Mouse (Mus musculus) hindbrain, embryonic 11.5 days (tissue): ENCODE results near the gene Nhej1. TPM values are rescaled to one million over a fixed set of nuclear protein-coding genes. Genes with fewer than 3 reads are reported as not detected.

Source experiments
- ATAC-seq: fragments of 200-750 bp; cut with Nextera tagmentation; 2 replicates; pipeline ENCODE4 v1.8.0; 2017; ENCODE audit warnings: mild to moderate bottlenecking, moderate TSS enrichment, moderate library complexity; ENCODE audit not compliant: low FRiP score
- DNase-seq: peaks from one replicate; pipeline ENCODE4 v3.0.0-alpha.2; 2015; ENCODE audit warnings: low spot score
- H3K27ac ChIP-seq: fragments of 300-500 bp; sonication (generic); 2 replicates; pipeline ENCODE4 v1.5.1; 2014; ENCODE audit warnings: mild to moderate bottlenecking, low read depth, low read length
- H3K27me3 ChIP-seq: fragments of 300-500 bp; sonication (generic); 2 replicates; pipeline ENCODE4 v1.6.1; 2014; ENCODE audit warnings: mild to moderate bottlenecking, low read length, moderate library complexity, mixed read lengths; ENCODE audit not compliant: control insufficient read depth, insufficient read depth
- H3K36me3 ChIP-seq: fragments of 300-500 bp; sonication (generic); 2 replicates; pipeline ENCODE4 v1.6.1; 2014; ENCODE audit warnings: mild to moderate bottlenecking, low read length, moderate library complexity, mixed read lengths; ENCODE audit not compliant: control insufficient read depth, insufficient read depth
- H3K4me1 ChIP-seq: fragments of 300-500 bp; sonication (generic); replicated peaks from 2 replicates; pipeline ENCODE4 v1.6.1; 2014; ENCODE audit warnings: low read length, mixed read lengths; ENCODE audit not compliant: control insufficient read depth, insufficient read depth
- H3K4me2 ChIP-seq: fragments of 300-500 bp; sonication (generic); replicated peaks from 2 replicates; pipeline ENCODE4 v1.6.1; 2014; ENCODE audit warnings: mild to moderate bottlenecking, low read depth, low read length
- H3K4me3 ChIP-seq: fragments of 300-500 bp; sonication (generic); 2 replicates; pipeline ENCODE4 v1.5.1; 2014; ENCODE audit warnings: low read depth, low read length
- H3K9ac ChIP-seq: fragments of 300-500 bp; sonication (generic); 2 replicates; pipeline ENCODE4 v1.6.1; 2014; ENCODE audit warnings: low read depth, low read length
- H3K9me3 ChIP-seq: fragments of 300-500 bp; sonication (generic); 2 replicates; pipeline ENCODE4 v1.6.1; 2016; ENCODE audit warnings: low read length; ENCODE audit not compliant: control insufficient read depth
- WGBS: fragments of 180-500 bp; shearing (Covaris S2); extraction: QIAGEN DNeasy Blood & Tissue Kit; methylation state at CpG from one replicate; pipeline ENCODE4 v1.1.7; 2014; 5-methylcytosine and 5-hydroxymethylcytosine counted together
- polyA plus RNA-seq: library from polyadenylated mRNA; unstranded; fragments of >200 nt; fragmentation: Nextera tagmentation; extraction: Ambion mirVana; gene quantifications from 2 replicates; pipeline ENCODE4 v1.2.1, GENCODE M21; 2014

Gene Nhej1
- polyA plus RNA-seq, 1 experiment from 2014 or later: 15.2 TPM

DNA sequence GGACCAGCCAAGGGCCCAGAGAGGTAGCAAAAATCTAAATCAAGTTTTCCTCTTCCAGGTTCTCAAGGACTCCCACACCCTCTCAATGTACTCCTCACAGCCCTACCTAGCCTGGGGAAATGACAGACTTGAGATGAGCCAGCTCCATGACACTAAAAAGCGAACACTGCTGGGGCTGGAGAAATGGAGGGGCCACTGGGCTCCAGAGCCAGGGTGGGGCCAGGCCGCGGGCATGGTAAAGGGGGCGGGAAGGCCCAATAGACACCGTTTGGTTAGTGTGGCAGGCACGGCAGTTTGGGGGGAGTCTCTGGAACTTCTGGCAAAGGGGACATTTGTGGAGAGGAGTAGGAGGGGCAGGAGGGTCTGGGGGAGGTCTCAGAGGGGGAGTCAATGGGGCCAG, 11.3 kb upstream of the Nhej1 start:
- peaks cover 8% of the 10 kb centered on the region; the same call in 1 of the 2 replicates for H3K36me3 ChIP-seq
- H3K9ac ChIP-seq: no peak overlapping the region
- no peak overlapping the region for H3K27ac ChIP-seq
- 0 out of 2 replicates have a peak, but pooled peaks cover 3% of the 10 kb centered on the region for H3K4me1 ChIP-seq
- DNase-seq (no peak), ATAC-seq (no peak)
- H3K9me3 ChIP-seq: no peaks in the 10 kb centered on the region
- WGBS: 82% methylated on average over 6 of the region's 6 CpGs
- no peak overlapping the region for H3K4me3 ChIP-seq
- no peaks in the 10 kb centered on the region for H3K27me3 ChIP-seq
- H3K4me2 ChIP-seq: no peak overlapping the region

- H3K9me3 ChIP-seq: no peaks in the 10 kb centered on the region
- H3K4me2 ChIP-seq: no peak within 1 kb of the TSS
- no peaks in the 10 kb centered on the region for H3K4me1 ChIP-seq
- H3K36me3 ChIP-seq: peaks cover 6% of the 10 kb centered on the region; the same call in 1 of the 2 replicates
- no peak within 1 kb of the TSS for H3K27ac ChIP-seq
- ATAC-seq: no peak
- H3K27me3 ChIP-seq: no peaks in the 10 kb centered on the region
- H3K9ac ChIP-seq: no peak within 1 kb of the TSS
- DNase-seq: no peak
- 74% methylated on average over 12 of the region's 12 CpGs for WGBS
- no peak within 1 kb of the TSS for H3K4me3 ChIP-seq
These were observed 8.6 kb upstream of the Nhej1 start, which contains the start of gene Slc23a3 for GRCm38 (mm10) chr1:75133421-75134207. TSS of gene Slc23a3 (minus strand) at chr1:75133890.

- Histone ChIP-seq H3K36me3 (no peaks in the 10 kb centered on the region), H3K4me1 (0 out of 2 replicates have a peak, but pooled peaks cover 2% of the 10 kb centered on the region), H3K9me3 (no peaks in the 10 kb centered on the region), H3K27me3 (no peaks in the 10 kb centered on the region), H3K4me3 (no peak overlapping the region), H3K4me2 (no peak overlapping the region), H3K27ac (no peak overlapping the region), H3K9ac (no peak overlapping the region)
- ATAC-seq: no peak
- 78% methylated on average over 3 of the region's 3 CpGs for WGBS
- no peak for DNase-seq
These were observed 3.6 kb upstream of the Nhej1 start for GRCm38 (mm10) chr1:75128641-75129040.

DNA sequence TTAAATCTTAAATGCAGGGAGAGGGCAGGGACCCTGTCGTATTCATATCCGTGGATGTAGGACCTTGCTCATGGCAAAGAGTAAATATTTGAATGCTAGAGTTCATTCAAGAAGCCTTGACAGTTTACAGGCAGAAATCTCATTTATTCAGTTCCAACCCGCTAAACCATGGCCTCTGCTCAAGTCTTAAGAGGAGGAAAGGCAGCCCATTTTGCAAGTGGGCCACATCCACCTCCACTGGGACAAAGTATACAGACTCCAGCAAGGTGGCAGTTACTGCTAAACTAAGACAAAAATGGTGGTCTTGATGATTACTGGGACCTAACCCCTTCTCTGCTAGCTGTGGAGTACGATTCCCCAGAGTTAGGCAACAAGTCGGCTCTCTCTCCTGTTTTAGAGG, 418 bp upstream of the Nhej1 start:
- WGBS: 44% methylated on average over 5 of the region's 5 CpGs
- peak overlapping the region; percentile 39 for H3K4me2 ChIP-seq
- no peak for DNase-seq
- H3K9me3 ChIP-seq: no peaks in the 10 kb centered on the region
- H3K4me3 ChIP-seq: peak overlapping the region; percentile 46
- H3K36me3 ChIP-seq: no peaks in the 10 kb centered on the region
- no peak overlapping the region; the same call in 1 of the 2 replicates for H3K9ac ChIP-seq
- H3K27ac ChIP-seq: no peak overlapping the region; the same call in 1 of the 2 replicates
- H3K4me1 ChIP-seq: 0 out of 2 replicates have a peak, but pooled peaks cover 2% of the 10 kb centered on the region
- ATAC-seq: 0 out of 2 replicates have a peak, but pooled peaks have one; percentile 20
- H3K27me3 ChIP-seq: no peaks in the 10 kb centered on the region

DNA sequence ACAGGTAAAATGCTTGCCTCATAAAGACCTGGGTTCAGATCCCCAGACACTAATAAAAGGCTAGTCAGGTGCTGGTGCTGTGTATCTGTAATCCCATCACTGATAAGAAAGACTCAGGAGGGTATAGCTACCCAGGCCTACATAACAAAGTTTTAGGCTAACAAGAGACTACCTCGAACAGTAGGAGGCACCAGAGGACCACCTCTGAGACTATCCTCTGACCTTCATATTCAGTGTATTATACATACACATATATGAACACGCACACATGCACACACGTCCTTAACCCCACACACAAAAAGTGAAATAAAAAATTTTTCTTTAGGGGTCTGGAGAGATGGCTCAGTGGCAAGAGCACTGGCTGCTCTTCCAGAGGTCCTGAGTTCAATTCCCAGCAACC, 2.8 kb downstream of the Nhej1 start:
- no peak overlapping the region for H3K27ac ChIP-seq
- H3K4me3 ChIP-seq: no peak overlapping the region
- ATAC-seq: no peak
- DNase-seq: no peak
- H3K9ac ChIP-seq: no peak overlapping the region
- 0 out of 2 replicates have a peak, but pooled peaks cover 2% of the 10 kb centered on the region for H3K4me1 ChIP-seq
- H3K4me2 ChIP-seq: no peak overlapping the region
- H3K27me3 ChIP-seq: no peaks in the 10 kb centered on the region
- H3K9me3 ChIP-seq: no peaks in the 10 kb centered on the region
- H3K36me3 ChIP-seq: no peaks in the 10 kb centered on the region
- WGBS: 84% methylated on average over 3 of the region's 3 CpGs

DNA sequence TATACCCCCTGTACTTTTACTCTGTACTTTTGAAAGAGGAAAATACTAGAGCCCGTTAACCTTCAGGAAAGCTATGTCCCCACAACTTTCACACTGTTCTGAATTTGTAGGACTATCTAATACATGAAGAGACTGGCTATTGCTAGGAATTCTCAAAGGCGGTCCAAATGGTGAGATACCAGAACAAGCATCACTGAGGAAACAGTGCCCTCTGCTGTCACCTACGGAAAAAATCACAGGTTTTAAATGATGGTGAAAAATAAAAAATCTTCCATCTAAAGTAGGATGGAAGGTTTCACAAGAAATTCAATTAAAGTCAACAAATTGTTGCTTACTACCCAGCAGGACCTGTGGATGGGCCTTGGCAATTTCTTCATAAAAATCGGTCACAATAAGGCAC, 72.9 kb downstream of the Nhej1 start:
- no peaks in the 10 kb centered on the region for H3K9me3 ChIP-seq
- no peak overlapping the region for H3K27ac ChIP-seq
- DNase-seq: peak; percentile 32
- 35% methylated on average over 4 of the region's 4 CpGs for WGBS
- no peak overlapping the region for H3K9ac ChIP-seq
- no peaks in the 10 kb centered on the region for H3K27me3 ChIP-seq
- no peaks in the 10 kb centered on the region for H3K36me3 ChIP-seq
- H3K4me2 ChIP-seq: no peak overlapping the region
- no peaks in the 10 kb centered on the region for H3K4me1 ChIP-seq
- H3K4me3 ChIP-seq: no peak overlapping the region
- no peak for ATAC-seq

DNA sequence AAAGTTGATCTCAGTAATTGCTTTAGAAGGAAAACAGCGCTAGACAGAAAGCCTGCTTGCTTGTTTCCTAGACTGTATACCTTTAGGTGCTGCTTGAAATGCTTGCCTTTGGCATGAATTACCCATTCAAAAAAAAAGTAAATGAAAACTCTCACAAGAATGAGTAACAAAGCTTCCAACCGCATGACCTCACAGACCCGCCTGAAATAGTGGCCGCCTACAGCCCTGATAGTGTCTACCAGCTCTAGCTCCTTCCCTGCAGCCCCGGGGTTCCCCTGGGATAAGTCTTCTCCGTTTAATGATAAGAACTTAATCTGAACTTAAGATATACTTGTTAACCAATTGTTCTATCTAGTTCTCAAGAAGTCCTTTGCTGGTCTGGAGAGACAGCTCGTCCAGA, 73.6 kb downstream of the Nhej1 start:
- Histone ChIP-seq H3K4me1 (no peaks in the 10 kb centered on the region), H3K4me2 (no peak overlapping the region), H3K27ac (no peak overlapping the region), H3K9ac (no peak overlapping the region), H3K9me3 (no peaks in the 10 kb centered on the region), H3K36me3 (no peaks in the 10 kb centered on the region), H3K27me3 (no peaks in the 10 kb centered on the region), H3K4me3 (no peak overlapping the region)
- no peak for DNase-seq
- WGBS: 80% methylated on average over 7 of the region's 7 CpGs
- no peak for ATAC-seq

GRCm38 (mm10) chr1:75048571-75048970, 76.4 kb downstream of the Nhej1 start:
- WGBS: 86% methylated on average over 2 of the region's 2 CpGs
- no peak for DNase-seq
- Histone ChIP-seq H3K27ac (no peak overlapping the region), H3K4me3 (no peak overlapping the region), H3K27me3 (no peaks in the 10 kb centered on the region), H3K4me1 (no peaks in the 10 kb centered on the region), H3K9ac (no peak overlapping the region), H3K4me2 (no peak overlapping the region), H3K9me3 (no peaks in the 10 kb centered on the region), H3K36me3 (no peaks in the 10 kb centered on the region)
- no peak for ATAC-seq

DNA sequence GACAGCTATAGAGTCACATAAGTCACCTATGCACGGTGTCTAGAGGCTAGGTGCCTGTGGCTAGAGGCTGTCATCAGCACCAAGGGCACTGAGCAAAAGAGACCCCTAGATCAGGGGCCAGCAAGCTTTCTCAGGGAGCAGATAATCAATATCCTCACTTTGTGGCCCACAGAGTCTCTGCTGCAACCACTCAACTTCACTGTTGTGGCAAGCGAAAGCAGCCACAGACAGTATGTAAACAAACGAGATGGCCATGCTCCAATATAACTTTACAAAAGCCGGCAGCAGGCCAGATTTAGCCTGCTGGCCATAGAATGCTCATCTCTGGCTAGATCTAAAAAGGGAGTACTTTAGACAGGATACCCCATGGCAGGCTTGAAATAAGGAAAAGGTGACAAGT, 77.0 kb downstream of the Nhej1 start:
- Histone ChIP-seq H3K27me3 (no peaks in the 10 kb centered on the region), H3K4me3 (no peak overlapping the region), H3K36me3 (no peaks in the 10 kb centered on the region), H3K27ac (no peak overlapping the region), H3K4me2 (no peak overlapping the region), H3K4me1 (no peaks in the 10 kb centered on the region), H3K9me3 (no peaks in the 10 kb centered on the region), H3K9ac (no peak overlapping the region)
- ATAC-seq (no peak), DNase-seq (no peak)
- 87% methylated on average over 4 of the region's 4 CpGs for WGBS
